Mouse (Mus musculus) embryo, embryonic 10.5 days (tissue): Measurements from ENCODE around the gene Dtx4.

Experiments used
- DNase-seq: peaks from one replicate; pipeline ENCODE4 v3.0.0-alpha.2; 2015; ENCODE audit warnings: low spot score

Gene Dtx4

DNA sequence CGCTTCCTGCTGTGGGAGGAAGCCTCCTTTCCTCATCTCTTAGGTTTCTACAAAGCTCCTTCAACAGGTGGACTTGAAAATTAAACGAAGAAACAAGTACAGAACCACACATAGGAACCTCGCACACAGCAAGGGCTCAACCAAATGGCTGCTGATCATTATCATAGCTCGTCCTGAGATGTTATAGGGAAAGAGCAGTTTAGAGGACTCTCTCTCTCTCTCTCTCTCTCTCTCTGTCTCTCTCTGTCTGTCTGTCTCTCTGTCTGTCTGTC is 7.1 kb downstream of the Dtx4 start:
- DNase-seq: no peak

DNA sequence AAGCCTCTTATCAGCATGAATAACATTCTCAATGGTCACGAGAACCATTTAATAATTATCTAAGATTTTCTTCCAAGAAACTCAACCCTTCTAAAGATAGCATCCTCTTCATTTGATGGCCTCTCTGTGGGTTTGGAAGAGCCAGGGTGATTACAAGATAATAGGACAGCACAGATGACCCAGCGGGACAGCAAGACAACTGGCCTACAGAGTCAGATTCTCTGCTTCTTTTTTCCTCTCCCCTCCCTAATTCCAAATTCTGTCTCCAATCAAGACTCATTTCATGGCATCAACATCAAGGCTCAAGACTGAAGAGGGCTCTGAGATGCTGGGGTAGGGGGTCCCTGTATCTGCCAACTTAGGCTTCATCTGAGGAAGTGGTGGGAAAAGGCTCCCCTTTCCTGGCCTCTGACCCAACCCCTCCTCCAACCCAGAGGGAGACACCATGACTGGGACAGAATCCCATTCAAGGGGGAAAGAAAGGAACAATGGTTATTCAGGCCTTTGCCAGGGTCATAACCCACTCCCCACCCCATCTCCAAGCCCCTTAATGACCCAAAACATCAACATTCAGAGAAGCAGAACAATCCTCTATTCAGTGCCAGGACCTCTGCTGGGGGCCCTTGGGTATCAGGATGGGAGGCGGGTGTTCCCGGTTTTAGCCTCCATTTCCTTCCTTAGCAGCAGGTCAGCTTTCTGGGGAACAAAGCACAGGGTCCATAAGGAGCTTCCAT is 7.6 kb downstream of the Dtx4 start:
- DNase-seq: peak; percentile 80

GRCm38 (mm10) chr19:12491636-12492035 is 9.6 kb downstream of the Dtx4 start:
- DNase-seq: no peak

DNA sequence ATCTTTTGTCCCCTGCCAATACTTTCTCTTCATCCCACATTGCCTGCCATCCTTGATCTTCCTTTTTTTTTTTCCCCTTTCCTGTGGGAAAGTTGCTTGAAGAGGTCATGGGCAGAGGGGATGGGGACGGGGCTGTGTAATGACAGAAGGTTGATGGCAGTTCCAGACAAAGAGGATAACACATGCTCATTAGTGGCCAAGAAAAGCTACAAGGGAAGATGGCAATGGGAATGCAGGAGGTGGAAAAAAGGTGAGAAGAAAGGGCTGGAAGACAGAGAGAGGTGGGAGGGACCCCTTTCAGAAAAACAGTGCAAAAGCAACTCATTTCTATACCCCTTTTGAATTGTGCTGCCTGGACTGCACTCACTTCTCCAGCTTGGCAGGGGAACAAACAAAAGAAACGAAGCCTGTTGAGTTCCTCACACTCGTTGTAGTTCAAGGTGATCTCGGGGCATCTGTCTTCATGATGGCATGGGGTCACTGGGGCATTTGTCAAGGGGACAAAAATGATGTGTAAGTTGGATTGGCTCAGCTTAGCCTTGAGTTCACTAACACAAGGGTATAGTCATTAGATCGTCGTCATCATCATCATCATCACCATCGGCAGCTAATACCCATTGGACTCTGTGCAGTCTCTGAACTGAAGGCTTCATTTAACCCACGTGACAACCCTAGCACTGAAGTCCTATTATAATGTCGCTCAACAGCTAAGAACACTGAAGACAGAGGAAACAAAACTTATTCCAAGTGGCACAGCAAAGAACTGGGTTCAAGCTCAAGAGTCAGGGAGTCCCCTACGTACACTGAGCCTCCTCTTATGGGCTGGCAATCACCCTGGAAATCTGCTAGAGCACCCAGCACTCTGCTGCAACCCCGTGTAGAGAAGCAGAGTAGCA is 11.3 kb downstream of the Dtx4 start:
- peak; percentile 68 for DNase-seq

DNA sequence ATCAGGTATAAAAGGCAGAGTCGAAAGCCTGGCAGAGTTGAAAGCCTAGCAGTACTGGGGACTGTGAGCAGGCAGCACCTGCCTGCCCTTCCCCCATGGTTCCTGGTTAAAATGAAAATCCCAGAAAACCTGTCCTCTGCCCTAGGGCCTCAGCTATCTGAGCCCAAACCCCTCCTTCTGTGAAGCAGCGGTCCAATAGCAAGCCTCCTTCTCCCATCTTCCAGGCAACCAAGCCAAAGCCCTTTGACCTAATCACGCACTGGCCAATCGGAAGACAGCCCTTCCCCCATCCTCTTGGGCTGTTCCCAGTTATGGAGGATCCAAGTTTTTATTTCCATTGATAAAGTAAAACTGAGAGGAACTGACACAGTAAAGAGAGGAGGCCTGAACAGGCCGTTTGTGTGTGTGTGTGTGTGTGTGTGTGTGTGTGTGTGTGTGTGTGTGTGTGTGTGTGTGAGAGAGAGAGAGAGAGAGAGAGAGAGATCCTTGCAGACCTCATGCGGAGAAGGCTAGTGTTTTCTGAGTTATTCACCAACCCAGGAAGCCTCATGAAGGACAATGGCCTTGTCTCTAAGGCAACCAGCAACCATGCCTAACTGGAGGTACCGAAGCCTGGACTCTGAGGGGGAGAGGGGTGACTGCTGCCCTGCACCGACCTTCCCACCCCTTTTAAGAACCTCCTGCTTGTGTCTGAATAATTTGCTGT is 12.1 kb downstream of the Dtx4 start:
- DNase-seq: peak; percentile 91

DNA sequence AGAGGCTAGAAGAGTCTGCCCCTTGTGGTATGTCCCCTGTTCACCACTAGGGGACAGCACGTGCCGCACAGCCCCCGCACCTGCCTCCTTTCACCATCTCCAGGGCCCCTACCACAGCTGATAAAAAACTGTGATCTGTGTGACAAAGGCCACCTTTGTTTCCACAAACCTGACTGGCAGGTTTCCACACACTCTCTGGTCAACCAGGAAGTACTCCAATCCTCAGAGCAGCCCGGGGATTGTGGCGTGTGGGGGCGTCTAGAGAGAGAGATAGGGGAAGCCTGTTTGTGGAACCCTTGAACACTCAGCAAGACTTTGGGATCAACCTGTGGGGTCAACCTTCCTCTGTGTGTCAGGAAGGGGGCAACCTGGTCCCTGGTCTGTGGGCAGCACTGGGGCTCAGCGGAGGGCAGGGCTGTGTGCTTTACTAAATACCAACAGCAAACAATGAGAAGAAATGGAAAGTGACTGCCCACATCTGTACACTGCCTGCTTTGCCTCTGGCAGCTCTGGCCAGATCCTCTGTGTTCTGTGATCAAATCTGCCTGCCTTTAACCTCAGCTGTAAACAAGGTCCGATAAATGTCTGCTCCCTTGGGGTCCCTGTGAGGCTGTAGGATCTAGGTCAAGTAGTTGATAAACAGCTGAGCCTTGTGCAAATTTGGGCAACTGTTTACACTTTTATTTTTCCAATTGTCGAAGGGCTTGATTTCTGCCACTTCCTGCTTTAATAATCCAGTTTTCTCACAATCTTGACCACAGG is 12.9 kb downstream of the Dtx4 start:
- peak; percentile 47 for DNase-seq

- DNase-seq: no peak
Measured at GRCm38 (mm10) chr19:12487511-12488204, 13.6 kb downstream of the Dtx4 start.

DNA sequence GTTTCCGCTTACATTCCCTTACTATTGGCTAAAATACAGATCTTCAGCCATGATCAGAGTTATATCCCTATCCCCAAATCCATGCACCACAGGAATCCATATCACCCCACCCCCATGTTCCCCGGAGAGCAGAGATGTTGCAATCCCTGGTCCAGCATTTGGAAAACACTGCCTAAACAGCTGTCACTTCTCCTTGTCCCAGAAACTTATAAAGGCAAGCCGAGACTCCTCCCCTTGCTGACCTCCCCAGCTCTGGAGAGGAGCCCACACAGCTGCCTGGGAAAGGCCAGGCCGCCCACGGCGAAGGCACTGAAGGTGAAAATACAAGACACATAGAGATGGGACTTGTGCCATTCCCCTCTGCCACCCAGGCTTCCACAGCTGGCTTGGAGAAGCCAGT is 14.4 kb downstream of the Dtx4 start:
- no peak for DNase-seq

DNA sequence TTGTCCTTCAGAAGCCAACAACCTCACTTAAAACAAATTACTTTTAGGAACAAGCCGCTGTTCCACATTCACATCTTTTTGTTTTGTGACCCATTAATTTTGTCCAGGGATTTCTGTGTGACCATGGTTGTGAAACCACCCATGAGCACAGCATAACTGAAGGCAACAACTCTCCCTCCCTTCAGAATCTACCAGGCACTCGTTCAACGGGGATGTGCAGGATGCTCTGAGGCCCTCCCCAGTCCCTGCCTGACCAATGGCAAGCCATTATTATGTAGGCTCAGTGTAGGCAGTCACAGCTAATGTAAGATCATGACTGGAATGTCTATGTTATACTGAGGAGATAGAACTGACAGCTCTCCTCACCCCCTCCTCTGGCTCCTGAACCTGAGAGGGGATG is 15.6 kb downstream of the Dtx4 start:
- no peak for DNase-seq

- no peak for DNase-seq
Measured at GRCm38 (mm10) chr19:12485223-12485622, 16.0 kb downstream of the Dtx4 start.

DNA sequence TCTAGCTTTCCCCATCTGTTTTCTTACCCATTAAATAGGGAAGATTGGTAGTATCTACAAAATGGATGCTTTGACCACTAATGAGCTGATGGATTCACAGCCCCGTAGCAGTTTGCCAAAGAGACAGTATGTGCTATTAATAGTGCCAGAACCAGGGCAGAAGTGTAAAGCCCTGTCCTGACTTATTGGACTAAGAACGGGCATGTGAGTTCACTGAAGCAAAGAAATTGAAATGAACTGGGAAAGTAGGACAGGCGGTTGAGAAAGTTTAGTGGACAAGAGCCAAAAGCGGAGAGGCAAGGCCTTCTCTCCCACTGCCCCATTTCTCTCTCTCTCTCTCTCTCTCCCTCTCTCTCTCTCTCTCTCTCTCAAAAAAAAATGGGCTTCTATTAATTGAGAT is 17.0 kb downstream of the Dtx4 start:
- no peak for DNase-seq

DNA sequence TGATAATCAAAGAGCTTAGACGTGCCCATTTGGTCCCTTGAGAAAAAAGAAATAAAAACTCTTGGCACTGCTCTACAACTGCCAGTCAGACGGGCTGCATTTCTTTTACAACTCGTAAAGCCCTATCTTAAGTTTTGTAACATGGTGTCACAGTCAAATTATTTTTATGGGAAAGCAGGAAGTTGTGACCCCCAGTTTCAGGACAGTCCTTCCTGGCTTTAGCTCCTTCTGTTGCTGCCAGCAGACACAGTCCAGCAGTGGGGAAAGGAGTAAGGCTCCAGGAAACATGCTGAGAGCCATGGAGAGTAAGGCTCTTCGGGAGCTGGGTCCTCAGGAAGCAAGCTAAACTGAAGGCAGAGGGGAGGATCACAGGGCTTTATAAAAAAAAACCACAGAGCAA is 17.5 kb downstream of the Dtx4 start:
- DNase-seq: no peak

DNA sequence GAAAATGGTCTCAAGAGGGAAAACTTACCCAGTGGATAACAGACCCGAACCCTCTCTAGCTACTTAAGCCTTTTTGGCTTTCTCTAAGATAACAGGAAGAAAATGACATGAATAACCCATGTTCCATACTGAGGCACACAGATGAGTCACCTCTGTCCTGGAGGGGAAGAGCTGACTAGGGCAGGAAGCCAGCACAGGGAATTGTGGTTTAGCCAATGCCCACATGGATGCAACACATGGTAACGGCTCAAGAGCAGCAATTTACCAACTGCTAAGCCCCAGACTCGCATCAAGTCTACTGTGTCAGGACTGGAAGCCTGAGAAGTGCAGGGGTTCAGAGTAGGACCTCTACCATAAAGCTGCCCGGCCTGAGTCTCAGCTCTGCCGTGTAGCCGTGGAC is 22.9 kb downstream of the Dtx4 start:
- no peak for DNase-seq

GRCm38 (mm10) chr19:12476721-12477270 is 24.5 kb downstream of the Dtx4 start:
- no peak for DNase-seq

- DNase-seq: no peak
Measured at GRCm38 (mm10) chr19:12475380-12476250, 25.6 kb downstream of the Dtx4 start.

GRCm38 (mm10) chr19:12473951-12474350 is 27.3 kb downstream of the Dtx4 start:
- DNase-seq: no peak

- DNase-seq: no peak
Measured at GRCm38 (mm10) chr19:12473201-12473641, 28.0 kb downstream of the Dtx4 start.

DNA sequence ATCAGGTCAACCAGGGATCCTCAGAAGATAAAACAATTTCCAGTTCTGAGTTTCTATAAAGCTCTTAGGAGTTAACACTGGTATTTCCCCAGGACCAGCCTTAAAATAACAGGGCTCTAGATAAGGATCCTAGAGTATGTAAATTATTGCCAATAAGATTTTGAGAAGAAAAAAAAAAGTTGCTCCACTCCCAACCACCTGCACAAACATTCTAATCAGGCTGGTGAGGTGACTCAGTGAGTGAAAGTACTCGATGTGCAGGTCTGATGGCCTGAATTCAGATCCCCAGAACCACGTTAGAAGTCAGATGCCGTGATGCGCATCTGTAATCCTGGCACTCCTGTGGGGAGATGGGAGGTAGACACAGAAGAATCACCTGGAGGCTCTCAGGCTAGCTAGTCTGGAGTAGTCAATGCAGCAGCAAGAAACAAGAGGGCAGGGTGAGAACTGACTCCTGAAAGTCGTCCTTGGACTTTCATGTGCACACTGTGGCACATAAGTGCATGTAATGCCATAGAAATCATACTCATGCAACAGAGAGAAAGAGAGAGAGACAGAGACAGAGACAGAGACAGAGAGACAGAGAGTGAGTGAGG is 28.8 kb downstream of the Dtx4 start:
- no peak for DNase-seq

- DNase-seq: no peak
Measured at GRCm38 (mm10) chr19:12471866-12472265, 29.4 kb downstream of the Dtx4 start.

GRCm38 (mm10) chr19:12467436-12467835 is 33.8 kb downstream of the Dtx4 start:
- peak; percentile 63 for DNase-seq
